Mouse (Mus musculus) liver, embryonic 14.5 days (tissue): ENCODE results near the gene Dytn. TPM values are rescaled to one million over a fixed set of nuclear protein-coding genes. Genes with fewer than 3 reads are reported as not detected.

Experiments
- ATAC-seq: fragments of 200-750 bp; cut with Nextera tagmentation; 2 replicates; pipeline ENCODE4 v1.8.0; 2017; ENCODE audit warnings: moderate number of reproducible peaks, mild to moderate bottlenecking, moderate library complexity; ENCODE audit not compliant: insufficient read depth
- DNase-seq, 3 experiments: peaks; one replicate each; pipeline ENCODE4 v3.0.0-alpha.2; 2012 to 2013; ENCODE audit warnings: low read depth in 3 of 3, low spot score in 3 of 3
- H3K27ac ChIP-seq: fragments of 300-500 bp; sonication (generic); 2 replicates; pipeline ENCODE4 v1.5.1; 2014; ENCODE audit warnings: moderate library complexity, mild to moderate bottlenecking, control low read depth, inconsistent platforms
- H3K27me3 ChIP-seq: fragments of 300-500 bp; sonication (generic); 2 replicates; pipeline ENCODE4 v1.6.1; 2014; ENCODE audit warnings: mild to moderate bottlenecking, low read length, moderate library complexity; ENCODE audit not compliant: control insufficient read depth, insufficient read depth
- H3K36me3 ChIP-seq: fragments of 300-500 bp; sonication (generic); replicated peaks from 2 replicates; pipeline ENCODE4 v1.6.1; 2014; ENCODE audit warnings: low read depth; ENCODE audit not compliant: control insufficient read depth, insufficient read depth
- H3K4me1 ChIP-seq, 2 experiments: fragments of 200-500 bp in 1 of 2; fragments of 300-500 bp in 1 of 2; sonication (generic) in 1 of 2; replicated peaks; 2 replicates each; pipeline ENCODE4 v1.6.1; 2012 to 2014; ENCODE audit warnings: antibody characterized with exemption in 1 of 2, inconsistent platforms in 1 of 2, low read length in 1 of 2; ENCODE audit not compliant: control insufficient read depth in 2 of 2, insufficient read depth in 2 of 2
- H3K4me2 ChIP-seq: fragments of 300-500 bp; sonication (generic); 2 replicates; pipeline ENCODE4 v1.6.1; 2014; ENCODE audit warnings: low read depth, mild to moderate bottlenecking, control low read depth, moderate library complexity
- H3K4me3 ChIP-seq, 2 experiments: fragments of 200-500 bp in 1 of 2; fragments of 300-500 bp in 1 of 2; sonication (generic) in 1 of 2; 2 replicates each; pipeline ENCODE4 v1.5.1; 2012 to 2014; ENCODE audit warnings: low read depth in 2 of 2, low read length in 2 of 2, mild to moderate bottlenecking in 2 of 2, control low read depth in 1 of 2, inconsistent platforms in 1 of 2, moderate library complexity in 1 of 2; ENCODE audit not compliant: insufficient read depth in 1 of 2
- H3K9ac ChIP-seq: fragments of 300-500 bp; sonication (generic); replicated peaks from 2 replicates; pipeline ENCODE4 v1.6.1; 2014; ENCODE audit warnings: mild to moderate bottlenecking, control low read depth, moderate library complexity
- H3K9me3 ChIP-seq: fragments of 300-500 bp; sonication (generic); 2 replicates; pipeline ENCODE4 v1.6.1; 2016; ENCODE audit warnings: low read length, mixed read lengths; ENCODE audit not compliant: control insufficient read depth
- CTCF ChIP-seq: IDR thresholded peaks from 2 replicates; pipeline ENCODE4 v1.5.1; 2016; ENCODE audit warnings: antibody characterized with exemption, low read depth, control low read depth
- EP300 ChIP-seq: IDR thresholded peaks from 2 replicates; pipeline ENCODE4 v1.6.1; 2016; ENCODE audit warnings: antibody characterized with exemption, low read depth
- WGBS: fragments of 180-500 bp; shearing (Covaris S2); extraction: QIAGEN DNeasy Blood & Tissue Kit; methylation state at CpG from one replicate; pipeline ENCODE4 v1.1.7; 2014; ENCODE audit not compliant: insufficient replicate concordance; 5-methylcytosine and 5-hydroxymethylcytosine counted together
- polyA plus RNA-seq, 2 experiments: library from polyadenylated mRNA; depleted of rRNA in 1 of 2; stranded (reverse) in 1 of 2; unstranded in 1 of 2; fragments of >200 nt; fragmentation: Nextera tagmentation in 1 of 2; extraction: Ambion mirVana in 1 of 2; gene quantifications; 2 replicates each; pipeline versions ENCODE4 v1.2.1 to v1.2.3; 2012 to 2014

The Dytn gene
- polyA plus RNA-seq, 2 experiments: not detected

- H3K36me3 ChIP-seq: no peaks in the 10 kb centered on the region
- H3K4me1 ChIP-seq: no peaks in the 10 kb centered on the region
- no peaks in the 10 kb centered on the region for H3K9me3 ChIP-seq
- H3K27ac ChIP-seq: no peak overlapping the region
- TF ChIP-seq CTCF: no peak
- TF ChIP-seq EP300: no peak
- no peaks in the 10 kb centered on the region for H3K27me3 ChIP-seq
- 68% methylated on average over 7 of the region's 7 CpGs for WGBS
- no peak overlapping the region for H3K9ac ChIP-seq
- no peak for DNase-seq
- no peak overlapping the region for H3K4me3 ChIP-seq
- H3K4me2 ChIP-seq: no peak overlapping the region
- no peak for ATAC-seq
Measured at GRCm38 (mm10) chr1:63586869-63587268, 99.9 kb downstream of the Dytn start.

- Histone ChIP-seq H3K9ac (no peak overlapping the region), H3K4me3 (no peak overlapping the region), H3K4me2 (no peak overlapping the region), H3K27me3 (no peaks in the 10 kb centered on the region), H3K27ac (no peak overlapping the region), H3K36me3 (no peaks in the 10 kb centered on the region), H3K9me3 (no peaks in the 10 kb centered on the region), H3K4me1 (no peaks in the 10 kb centered on the region)
- TF ChIP-seq EP300 (no peak), CTCF (no peak)
- DNase-seq: no peak
- ATAC-seq: no peak
- 70% methylated on average over 8 of the region's 8 CpGs for WGBS
Measured at GRCm38 (mm10) chr1:63579153-63579552, 107.6 kb downstream of the Dytn start.

- DNase-seq (no peak), ATAC-seq (no peak)
- no peaks in the 10 kb centered on the region for H3K9me3 ChIP-seq
- H3K36me3 ChIP-seq: no peaks in the 10 kb centered on the region
- no peaks in the 10 kb centered on the region for H3K4me1 ChIP-seq
- H3K27ac ChIP-seq: no peak overlapping the region
- TF ChIP-seq EP300: no peak
- TF ChIP-seq CTCF: no peak
- H3K4me3 ChIP-seq: no peak overlapping the region
- 61% methylated on average over 5 of the region's 5 CpGs for WGBS
- H3K9ac ChIP-seq: no peak overlapping the region
- H3K4me2 ChIP-seq: no peak overlapping the region
- H3K27me3 ChIP-seq: no peaks in the 10 kb centered on the region
Measured at GRCm38 (mm10) chr1:63576803-63577202, 109.9 kb downstream of the Dytn start.

GRCm38 (mm10) chr1:63573864-63574611 lies 112.7 kb downstream of the Dytn start:
- H3K27ac ChIP-seq: no peak overlapping the region
- DNase-seq: no peak
- no peaks in the 10 kb centered on the region for H3K27me3 ChIP-seq
- no peak for TF ChIP-seq EP300
- no peak for TF ChIP-seq CTCF
- H3K4me3 ChIP-seq: no peak overlapping the region
- H3K36me3 ChIP-seq: no peaks in the 10 kb centered on the region
- 59% methylated on average over 12 of the region's 12 CpGs for WGBS
- H3K4me2 ChIP-seq: no peak overlapping the region
- H3K9ac ChIP-seq: no peak overlapping the region
- no peaks in the 10 kb centered on the region for H3K4me1 ChIP-seq
- ATAC-seq: no peak
- H3K9me3 ChIP-seq: no peaks in the 10 kb centered on the region

GRCm38 (mm10) chr1:63573432-63573831 lies 113.3 kb downstream of the Dytn start:
- no peak overlapping the region for H3K9ac ChIP-seq
- H3K36me3 ChIP-seq: no peaks in the 10 kb centered on the region
- H3K4me1 ChIP-seq: no peaks in the 10 kb centered on the region
- H3K4me3 ChIP-seq: no peak overlapping the region
- no peak overlapping the region for H3K27ac ChIP-seq
- ATAC-seq (no peak), DNase-seq (no peak)
- TF ChIP-seq EP300 (no peak), CTCF (no peak)
- H3K27me3 ChIP-seq: no peaks in the 10 kb centered on the region
- no peaks in the 10 kb centered on the region for H3K9me3 ChIP-seq
- H3K4me2 ChIP-seq: no peak overlapping the region
- 62% methylated on average over 6 of the region's 6 CpGs for WGBS

Other genes with a start within 250 kb of the Dytn start
- 0.18 and 0.36 TPM in 2 replicates for gene Adam23, start 241.0 kb downstream of the Dytn start, polyA plus RNA-seq (2012; rRNA removed)
- 0.24 TPM in 2 replicates for gene Adam23, start 241.0 kb downstream of the Dytn start, polyA plus RNA-seq (2014; fragmentation: Nextera tagmentation; extraction: Ambion mirVana)
- gene Gm39653, start 71.0 kb downstream of the Dytn start, polyA plus RNA-seq (2012; rRNA removed): not detected in 2 replicates
- not detected in 2 replicates for gene Gm39653, start 71.0 kb downstream of the Dytn start, polyA plus RNA-seq (2014; fragmentation: Nextera tagmentation; extraction: Ambion mirVana)
- not detected in 2 replicates for gene Mdh1b, start 43.4 kb upstream of the Dytn start, polyA plus RNA-seq (2012; rRNA removed)
- not detected in 2 replicates for gene Mdh1b, start 43.4 kb upstream of the Dytn start, polyA plus RNA-seq (2014; fragmentation: Nextera tagmentation; extraction: Ambion mirVana)
- 5.1 and 8.2 TPM in 2 replicates for gene Fastkd2, start 43.7 kb upstream of the Dytn start, polyA plus RNA-seq (2012; rRNA removed)
- 42.7 and 49.4 TPM in 2 replicates for gene Fastkd2, start 43.7 kb upstream of the Dytn start, polyA plus RNA-seq (2014; fragmentation: Nextera tagmentation; extraction: Ambion mirVana)
- not detected in 2 replicates for gene 4933402D24Rik, start 82.3 kb upstream of the Dytn start, polyA plus RNA-seq (2012; rRNA removed)
- not detected in 2 replicates for gene 4933402D24Rik, start 82.3 kb upstream of the Dytn start, polyA plus RNA-seq (2014; fragmentation: Nextera tagmentation; extraction: Ambion mirVana)